20 mouse cellular contexts compared by ENCODE assay signal in the genomic region with DNA sequence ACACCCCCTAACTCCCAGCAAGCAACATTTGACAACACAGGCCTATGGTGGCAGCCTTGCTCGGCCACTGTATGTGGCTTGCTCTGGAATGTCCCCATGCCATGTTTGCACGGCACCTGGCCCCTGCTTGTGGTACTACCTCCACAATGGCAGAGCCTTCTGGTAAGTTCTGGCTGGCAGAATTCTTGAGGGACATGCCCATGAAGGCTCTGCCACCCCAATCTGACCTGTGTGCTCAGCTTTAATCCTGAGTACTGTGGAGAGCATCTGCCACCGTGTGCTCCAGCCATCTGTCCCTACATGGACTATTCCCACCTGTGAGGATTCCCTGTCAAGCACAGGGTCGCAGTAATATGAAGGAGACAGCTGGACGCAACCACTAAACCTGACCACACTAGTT. TPM values are rescaled to one million over a fixed set of nuclear protein-coding genes. Genes with fewer than 3 reads are reported as not detected.
DNase-seq lines count a peak whose midpoint lies in the region; ATAC-seq and TF ChIP-seq lines count a peak whose summit lies in the region.
"Had no signal": no experiment of that assay in that cellular context is flagged by ENCODE, and none has a peak within 500 bp of the region (broad histone marks: within the 10 kb centered on the region; RNA-seq: fewer than 3 reads in every experiment).

No protein-coding gene starts in this region.

- H3K4me2 ChIP-seq in hindbrain, embryonic 13.5 days: no peak overlapping the region
- no peak overlapping the region for H3K4me2 ChIP-seq in midbrain, embryonic 13.5 days (replicated peaks)
- H3K4me2 ChIP-seq in midbrain, postnatal 0 days (ENCODE audit: low read depth, low read length, poor library complexity, severe bottlenecking): no peak overlapping the region
- H3K4me2 ChIP-seq in midbrain, embryonic 15.5 days: no peak overlapping the region
- H3K4me2 ChIP-seq: embryonic facial prominence, embryonic 15.5 days; limb, embryonic 15.5 days had no signal

- H3K27me3 ChIP-seq in hindbrain, embryonic 13.5 days: no peaks in the 10 kb centered on the region
- H3K27me3 ChIP-seq in hindbrain, embryonic 10.5 days (ENCODE audit: insufficient read depth, poor library complexity, severe bottlenecking): no peaks in the 10 kb centered on the region
- no peaks in the 10 kb centered on the region for H3K27me3 ChIP-seq in midbrain, embryonic 13.5 days
- H3K27me3 ChIP-seq in midbrain, postnatal 0 days (ENCODE audit: insufficient read depth, low read length): no peaks in the 10 kb centered on the region
- H3K27me3 ChIP-seq in midbrain, embryonic 15.5 days (replicated peaks): no peaks in the 10 kb centered on the region
- H3K27me3 ChIP-seq: CH12.LX; embryonic facial prominence, embryonic 15.5 days; limb, embryonic 15.5 days had no signal

- peaks cover 77% of the 10 kb centered on the region for H3K4me1 ChIP-seq in hindbrain, embryonic 13.5 days (replicated peaks)
- H3K4me1 ChIP-seq in hindbrain, embryonic 10.5 days (replicated peaks): peaks cover 40% of the 10 kb centered on the region
- H3K4me1 ChIP-seq in midbrain, embryonic 13.5 days (replicated peaks): peaks cover 56% of the 10 kb centered on the region
- peaks cover 7% of the 10 kb centered on the region for H3K4me1 ChIP-seq in midbrain, postnatal 0 days (ENCODE audit: insufficient read depth, low read length)
- peaks cover 49% of the 10 kb centered on the region for H3K4me1 ChIP-seq in midbrain, embryonic 15.5 days

- WGBS in hindbrain, embryonic 13.5 days: 64% methylated on average over 5 of the region's 5 CpGs
- WGBS in hindbrain, embryonic 10.5 days: 79% methylated on average over 5 of the region's 5 CpGs
- 68% methylated on average over 5 of the region's 5 CpGs for WGBS in midbrain, embryonic 13.5 days
- 54% methylated on average over 5 of the region's 5 CpGs for WGBS in midbrain, postnatal 0 days
- 65% methylated on average over 5 of the region's 5 CpGs for WGBS in midbrain, embryonic 15.5 days

- peaks cover 12% of the 10 kb centered on the region for H3K36me3 ChIP-seq in hindbrain, embryonic 13.5 days
- H3K36me3 ChIP-seq in hindbrain, embryonic 10.5 days: peaks cover 28% of the 10 kb centered on the region
- H3K36me3 ChIP-seq in midbrain, embryonic 13.5 days: peaks cover 18% of the 10 kb centered on the region
- peaks cover 9% of the 10 kb centered on the region for H3K36me3 ChIP-seq in midbrain, postnatal 0 days (ENCODE audit: insufficient read depth, low read length)
- H3K36me3 ChIP-seq in midbrain, embryonic 15.5 days (replicated peaks): peaks cover 4% of the 10 kb centered on the region; the same call in 1 of the 2 replicates

- H3K9ac ChIP-seq in hindbrain, embryonic 13.5 days: no peak overlapping the region
- H3K9ac ChIP-seq in midbrain, embryonic 13.5 days (replicated peaks): no peak overlapping the region; the same call in 1 of the 2 replicates
- H3K9ac ChIP-seq in midbrain, postnatal 0 days (replicated peaks; ENCODE audit: low read length, poor library complexity, severe bottlenecking): no peak overlapping the region
- no peak overlapping the region for H3K9ac ChIP-seq in midbrain, embryonic 15.5 days
- H3K9ac ChIP-seq: embryonic facial prominence, embryonic 15.5 days; limb, embryonic 15.5 days had no signal

- peak; percentile 51; the same call in 1 of the 2 replicates for ATAC-seq in cerebellum, adult (ENCODE audit: insufficient number of reproducible peaks, low FRiP score, low TSS enrichment)
- ATAC-seq in hindbrain, embryonic 13.5 days (ENCODE audit: low FRiP score): no peak
- no peak for ATAC-seq in midbrain, embryonic 13.5 days
- ATAC-seq in midbrain, postnatal 0 days (ENCODE audit: low FRiP score): no peak
- ATAC-seq in midbrain, embryonic 15.5 days (replicated peaks): 0 out of 2 replicates have a peak, but pooled peaks have one; percentile 18

- DNase-seq in cerebellum, postnatal 4 days (ENCODE audit: low spot score in 2 of 2): no peak
- DNase-seq in hindbrain, embryonic 10.5 days (ENCODE audit: low spot score): no peak
- no peak for DNase-seq in midbrain, postnatal 0 days (ENCODE audit: low spot score)
- DNase-seq in frontal cortex, postnatal 36 days (ENCODE audit: low spot score in 2 of 2): no peak
- DNase-seq: kidney, adult 2 months; lung, adult 18-20 months; thymus, postnatal 36 days had no signal

- no peaks in the 10 kb centered on the region for H3K9me3 ChIP-seq in hindbrain, embryonic 13.5 days
- no peaks in the 10 kb centered on the region for H3K9me3 ChIP-seq in hindbrain, embryonic 10.5 days
- H3K9me3 ChIP-seq in midbrain, embryonic 13.5 days: no peaks in the 10 kb centered on the region
- H3K9me3 ChIP-seq in midbrain, postnatal 0 days (ENCODE audit: low read length): no peaks in the 10 kb centered on the region
- no peaks in the 10 kb centered on the region for H3K9me3 ChIP-seq in midbrain, embryonic 15.5 days
- H3K9me3 ChIP-seq: embryonic facial prominence, embryonic 15.5 days; limb, embryonic 15.5 days had no signal

- TF ChIP-seq CTCF in midbrain, postnatal 0 days (IDR thresholded peaks at IDR 0.05): no peak

- peak overlapping the region; percentile 40; the same call in 1 of the 2 replicates for H3K27ac ChIP-seq in hindbrain, embryonic 13.5 days
- H3K27ac ChIP-seq in hindbrain, embryonic 10.5 days: no peak overlapping the region
- H3K27ac ChIP-seq in midbrain, embryonic 13.5 days: peak overlapping the region; percentile 19; the same call in 1 of the 2 replicates
- no peak overlapping the region for H3K27ac ChIP-seq in midbrain, postnatal 0 days (ENCODE audit: low read depth, low read length)
- no peak overlapping the region for H3K27ac ChIP-seq in midbrain, embryonic 15.5 days
- H3K27ac ChIP-seq: embryonic facial prominence, embryonic 15.5 days; limb, embryonic 15.5 days had no signal

- H3K4me3 ChIP-seq in hindbrain, embryonic 13.5 days: no peak overlapping the region
- no peak overlapping the region for H3K4me3 ChIP-seq in hindbrain, embryonic 10.5 days
- no peak overlapping the region for H3K4me3 ChIP-seq in midbrain, embryonic 13.5 days (replicated peaks)
- no peak overlapping the region for H3K4me3 ChIP-seq in midbrain, postnatal 0 days (ENCODE audit: low read depth, low read length)
- no peak overlapping the region for H3K4me3 ChIP-seq in midbrain, embryonic 15.5 days
- H3K4me3 ChIP-seq: embryonic facial prominence, embryonic 15.5 days; limb, embryonic 15.5 days had no signal

RNA-seq across cellular contexts. Expression of gene Nudt3, which starts 22.4 kb away (rescaled TPM):
- polyA plus RNA-seq in hindbrain, embryonic 13.5 days (2015; fragmentation: Nextera tagmentation; extraction: Ambion mirVana): 225 and 235 TPM in 2 replicates
- 90.6 and 145 TPM in 2 replicates for polyA plus RNA-seq in hindbrain, embryonic 10.5 days (2016; fragmentation: Nextera tagmentation; extraction: Ambion mirVana)
- polyA plus RNA-seq in midbrain, embryonic 13.5 days (2015; fragmentation: Nextera tagmentation; extraction: Ambion mirVana): 223 and 227 TPM in 2 replicates
- 280 and 286 TPM in 2 replicates for total RNA-seq in midbrain, postnatal 0 days (2014; rRNA removed)
- polyA plus RNA-seq in midbrain, postnatal 0 days (2015; fragmentation: Nextera tagmentation; extraction: Ambion mirVana): 203 and 211 TPM in 2 replicates
- polyA plus RNA-seq in midbrain, embryonic 15.5 days (2015; fragmentation: Nextera tagmentation; extraction: Ambion mirVana): 251 and 274 TPM in 2 replicates

RNA-seq across cellular contexts. Expression of gene RPS10-NUDT3, which starts 34.2 kb away (rescaled TPM):
- not detected in 2 replicates for polyA plus RNA-seq in hindbrain, embryonic 13.5 days (2015; fragmentation: Nextera tagmentation; extraction: Ambion mirVana)
- 0.86 TPM in 1 of 2 replicates, not detected in the other for polyA plus RNA-seq in hindbrain, embryonic 10.5 days (2016; fragmentation: Nextera tagmentation; extraction: Ambion mirVana)
- polyA plus RNA-seq in midbrain, embryonic 13.5 days (2015; fragmentation: Nextera tagmentation; extraction: Ambion mirVana): not detected in 2 replicates
- not detected in 2 replicates for total RNA-seq in midbrain, postnatal 0 days (2014; rRNA removed)
- polyA plus RNA-seq in midbrain, postnatal 0 days (2015; fragmentation: Nextera tagmentation; extraction: Ambion mirVana): not detected in 2 replicates
- polyA plus RNA-seq in midbrain, embryonic 15.5 days (2015; fragmentation: Nextera tagmentation; extraction: Ambion mirVana): not detected in 2 replicates
- total RNA-seq: CH12.LX; gastrocnemius, postnatal 4 days; hematopoietic stem cell, adult 5-6 weeks; left cerebral cortex, adult 18-20 months had no signal
- polyA plus RNA-seq: embryonic facial prominence, embryonic 15.5 days; kidney, adult 2 months; large intestine, adult 2 months; limb, embryonic 15.5 days; small intestine, adult 2 months; stomach, embryonic 16.5 days had no signal

RNA-seq across cellular contexts. Expression of gene AI413582, which starts 35.3 kb away (rescaled TPM):
- 43.5 and 44.8 TPM in 2 replicates for polyA plus RNA-seq in hindbrain, embryonic 13.5 days (2015; fragmentation: Nextera tagmentation; extraction: Ambion mirVana)
- polyA plus RNA-seq in hindbrain, embryonic 10.5 days (2016; fragmentation: Nextera tagmentation; extraction: Ambion mirVana): 19.1 and 23.9 TPM in 2 replicates
- 33.4 and 36.8 TPM in 2 replicates for polyA plus RNA-seq in midbrain, embryonic 13.5 days (2015; fragmentation: Nextera tagmentation; extraction: Ambion mirVana)
- total RNA-seq in midbrain, postnatal 0 days (2014; rRNA removed): 70.2 and 80.2 TPM in 2 replicates
- 88.8 and 113 TPM in 2 replicates for polyA plus RNA-seq in midbrain, postnatal 0 days (2015; fragmentation: Nextera tagmentation; extraction: Ambion mirVana)
- 57.0 and 59.5 TPM in 2 replicates for polyA plus RNA-seq in midbrain, embryonic 15.5 days (2015; fragmentation: Nextera tagmentation; extraction: Ambion mirVana)

RNA-seq across cellular contexts. Expression of gene Rps10, which starts 35.6 kb away (rescaled TPM):
- 565 and 583 TPM in 2 replicates for polyA plus RNA-seq in hindbrain, embryonic 13.5 days (2015; fragmentation: Nextera tagmentation; extraction: Ambion mirVana)
- polyA plus RNA-seq in hindbrain, embryonic 10.5 days (2016; fragmentation: Nextera tagmentation; extraction: Ambion mirVana): 827 and 832 TPM in 2 replicates
- 570 and 610 TPM in 2 replicates for polyA plus RNA-seq in midbrain, embryonic 13.5 days (2015; fragmentation: Nextera tagmentation; extraction: Ambion mirVana)
- 1,349 and 1,717 TPM in 2 replicates for total RNA-seq in midbrain, postnatal 0 days (2014; rRNA removed)
- polyA plus RNA-seq in midbrain, postnatal 0 days (2015; fragmentation: Nextera tagmentation; extraction: Ambion mirVana): 447 and 461 TPM in 2 replicates
- polyA plus RNA-seq in midbrain, embryonic 15.5 days (2015; fragmentation: Nextera tagmentation; extraction: Ambion mirVana): 417 and 421 TPM in 2 replicates

RNA-seq across cellular contexts. Expression of gene Hmga1, which starts 44.6 kb away (rescaled TPM):
- 113 and 126 TPM in 2 replicates for polyA plus RNA-seq in hindbrain, embryonic 13.5 days (2015; fragmentation: Nextera tagmentation; extraction: Ambion mirVana)
- polyA plus RNA-seq in hindbrain, embryonic 10.5 days (2016; fragmentation: Nextera tagmentation; extraction: Ambion mirVana): 541 and 748 TPM in 2 replicates
- 120 and 124 TPM in 2 replicates for polyA plus RNA-seq in midbrain, embryonic 13.5 days (2015; fragmentation: Nextera tagmentation; extraction: Ambion mirVana)
- total RNA-seq in midbrain, postnatal 0 days (2014; rRNA removed): 135 and 138 TPM in 2 replicates
- 144 and 154 TPM in 2 replicates for polyA plus RNA-seq in midbrain, postnatal 0 days (2015; fragmentation: Nextera tagmentation; extraction: Ambion mirVana)
- 138 and 141 TPM in 2 replicates for polyA plus RNA-seq in midbrain, embryonic 15.5 days (2015; fragmentation: Nextera tagmentation; extraction: Ambion mirVana)

Comparison
In these comparisons a context has a peak if more than half of its experiments do, and no peak if none do; other contexts are left out.
1. ATAC-seq: peak in cerebellum, adult (single experiment) and midbrain, embryonic 15.5 days (single experiment); none in hindbrain, embryonic 13.5 days (single experiment), midbrain, embryonic 13.5 days (single experiment) and midbrain, postnatal 0 days (single experiment).
2. H3K27ac ChIP-seq: peak in hindbrain, embryonic 13.5 days (single experiment) and midbrain, embryonic 13.5 days (single experiment); none in hindbrain, embryonic 10.5 days (single experiment), midbrain, postnatal 0 days (single experiment) and midbrain, embryonic 15.5 days (single experiment).